Mouse (Mus musculus): ENCODE data around the gene Olfr655. TPM values are rescaled to one million over a fixed set of nuclear protein-coding genes. Genes with fewer than 3 reads are reported as not detected.
A peak's percentile ranks its signal among the peaks of the same experiment; 100 is the strongest.

The Olfr655 gene
- not detected in 2 replicates for polyA plus RNA-seq (2012; rRNA removed)

DNA sequence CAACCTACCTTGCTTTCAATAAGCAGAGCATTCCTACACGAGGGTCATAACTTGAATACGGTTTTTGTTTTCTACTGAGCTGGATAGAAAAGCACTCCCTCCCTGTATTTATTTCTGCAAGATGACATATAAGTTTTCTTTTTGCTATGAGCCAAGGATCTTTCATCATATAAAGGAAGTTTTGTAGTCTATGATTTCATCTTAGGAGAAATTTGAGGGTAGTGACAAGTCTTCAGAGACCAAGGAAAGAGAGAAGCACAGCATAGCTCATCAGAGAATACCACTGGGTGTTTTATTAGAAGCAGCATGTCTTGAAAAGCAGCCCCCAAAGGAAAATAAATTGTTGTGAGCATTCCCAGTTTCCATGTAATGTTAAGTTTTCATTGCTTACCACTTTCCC is at the start of gene Olfr655:
Gene Olfr655, minus strand, starts transcription at position 101 of the 400 bp plus-strand sequence.
- no peak within 1 kb of the TSS for H3K4me3 ChIP-seq (ENCODE audit: insufficient read depth, low read depth, low read length)
- WGBS: 84% methylated on average over 2 of the region's 2 CpGs
- no peaks in the 10 kb centered on the region for H3K36me3 ChIP-seq (ENCODE audit: control insufficient read depth, insufficient read depth, low read length)
- H3K27me3 ChIP-seq (replicated peaks; ENCODE audit: control insufficient read depth, insufficient read depth, low read length): no peaks in the 10 kb centered on the region
- H3K27ac ChIP-seq (ENCODE audit: insufficient read depth, low read depth, low read length): no peak within 1 kb of the TSS
- TF ChIP-seq CTCF (conservative IDR thresholded peaks at IDR 0.05; ENCODE audit: insufficient read depth, insufficient read length, low read depth, low read length) (no peak), POLR2A (IDR thresholded peaks at IDR 0.05; ENCODE audit: low read depth, low read length) (no peak)
- no peak for DNase-seq
- H3K4me1 ChIP-seq (ENCODE audit: control insufficient read depth, insufficient read depth, low read length): no peaks in the 10 kb centered on the region

DNA sequence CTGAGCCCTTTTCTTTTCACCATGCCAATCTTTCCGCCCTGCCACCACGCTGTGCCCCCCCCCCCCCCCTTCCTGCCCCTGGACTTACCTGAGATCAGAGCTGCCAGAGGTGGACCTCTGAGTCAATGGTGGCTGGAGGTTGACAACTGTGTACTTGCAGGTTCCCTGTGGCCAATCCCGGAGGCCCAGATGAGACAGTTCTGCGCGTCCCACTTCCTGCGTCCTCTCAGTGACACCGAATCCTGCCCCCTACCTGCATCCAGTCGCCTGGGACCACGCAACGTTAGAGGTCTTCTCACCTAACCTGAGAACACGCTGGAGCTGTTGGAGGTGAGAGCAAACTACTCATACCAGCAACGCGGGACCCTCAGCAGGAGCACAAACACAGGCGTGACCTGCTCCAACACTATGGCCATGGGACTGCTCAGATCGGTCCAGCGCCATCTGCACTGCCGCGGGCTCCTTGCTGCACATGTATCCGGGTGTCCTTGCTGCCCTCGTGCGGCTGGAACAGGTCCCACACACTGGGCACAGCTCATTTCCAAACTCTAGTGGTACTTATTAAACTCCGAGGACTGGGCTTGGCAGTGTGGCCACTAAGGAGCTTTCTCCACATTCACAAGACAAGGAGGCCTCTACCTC is 45.4 kb upstream of the Olfr655 start, which contains the start of gene Olfr658:
Gene Olfr658, minus strand, starts transcription at position 465 of the 642 bp plus-strand sequence.
- 28% methylated on average over 21 of the region's 22 CpGs for WGBS
- TF ChIP-seq POLR2A (IDR thresholded peaks at IDR 0.05; ENCODE audit: low read depth, low read length): no peak
- TF ChIP-seq CTCF (conservative IDR thresholded peaks at IDR 0.05; ENCODE audit: insufficient read depth, insufficient read length, low read depth, low read length): peak; percentile 51
- H3K4me3 ChIP-seq (ENCODE audit: insufficient read depth, low read depth, low read length): no peak within 1 kb of the TSS
- DNase-seq: peak; percentile 26
- H3K4me1 ChIP-seq (ENCODE audit: control insufficient read depth, insufficient read depth, low read length): no peaks in the 10 kb centered on the region
- no peaks in the 10 kb centered on the region for H3K27me3 ChIP-seq (replicated peaks; ENCODE audit: control insufficient read depth, insufficient read depth, low read length)
- H3K36me3 ChIP-seq (ENCODE audit: control insufficient read depth, insufficient read depth, low read length): no peaks in the 10 kb centered on the region
- no peak within 1 kb of the TSS for H3K27ac ChIP-seq (ENCODE audit: insufficient read depth, low read depth, low read length)

DNA sequence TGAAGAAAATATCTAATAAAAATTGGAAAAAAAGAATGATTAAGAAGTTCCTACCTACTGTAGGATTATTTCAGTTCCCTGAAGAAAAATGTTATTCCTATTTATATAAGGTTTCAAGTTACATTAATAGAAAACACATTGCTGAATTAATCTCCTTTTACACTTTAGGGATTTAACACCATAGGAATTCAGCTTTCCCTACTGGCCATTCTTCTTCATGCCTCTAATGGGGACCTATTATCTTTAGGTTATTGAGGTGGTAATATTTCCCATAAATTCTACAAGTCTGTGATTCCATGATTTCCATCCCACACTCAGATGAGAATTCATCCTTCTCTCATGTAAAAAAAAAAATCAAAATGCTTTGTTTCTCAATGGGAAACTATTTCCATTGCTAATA is 22.9 kb upstream of the Olfr655 start, which contains the start of gene Olfr657:
Gene Olfr657, plus strand, starts transcription at position 301 of the 400 bp plus-strand sequence.
- TF ChIP-seq POLR2A (IDR thresholded peaks at IDR 0.05; ENCODE audit: low read depth, low read length) (no peak), CTCF (conservative IDR thresholded peaks at IDR 0.05; ENCODE audit: insufficient read depth, insufficient read length, low read depth, low read length) (no peak)
- Histone ChIP-seq H3K4me3 (ENCODE audit: insufficient read depth, low read depth, low read length) (no peak within 1 kb of the TSS), H3K4me1 (ENCODE audit: control insufficient read depth, insufficient read depth, low read length) (no peaks in the 10 kb centered on the region), H3K36me3 (ENCODE audit: control insufficient read depth, insufficient read depth, low read length) (no peaks in the 10 kb centered on the region), H3K27me3 (replicated peaks; ENCODE audit: control insufficient read depth, insufficient read depth, low read length) (no peaks in the 10 kb centered on the region), H3K27ac (ENCODE audit: insufficient read depth, low read depth, low read length) (no peak within 1 kb of the TSS)
- no peak for DNase-seq

DNA sequence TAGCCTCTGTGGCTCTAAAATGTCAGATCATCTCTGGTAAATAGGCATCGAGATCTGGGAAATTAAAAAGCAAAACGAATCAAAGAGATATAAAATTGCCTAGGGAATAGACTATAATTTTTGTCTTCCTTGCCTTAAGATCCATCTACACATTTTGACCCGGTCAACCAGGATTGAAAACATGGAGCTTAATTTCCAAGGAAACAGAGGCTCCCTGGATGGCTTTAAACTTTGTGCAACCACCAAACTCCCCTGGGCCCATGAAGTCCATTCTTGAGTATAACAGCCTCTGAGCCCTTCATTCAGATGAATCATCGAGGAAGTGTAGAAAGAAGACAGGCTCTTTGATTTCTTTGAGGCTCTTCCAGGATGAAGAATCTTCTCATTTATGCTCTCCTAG is 12.1 kb upstream of the Olfr655 start, which contains the start of gene Olfr656:
Gene Olfr656, plus strand, starts transcription at position 301 of the 400 bp plus-strand sequence.
- 78% methylated on average over 4 of the region's 4 CpGs for WGBS
- Histone ChIP-seq H3K4me1 (ENCODE audit: control insufficient read depth, insufficient read depth, low read length) (no peaks in the 10 kb centered on the region), H3K27me3 (replicated peaks; ENCODE audit: control insufficient read depth, insufficient read depth, low read length) (no peaks in the 10 kb centered on the region), H3K27ac (ENCODE audit: insufficient read depth, low read depth, low read length) (no peak within 1 kb of the TSS), H3K4me3 (ENCODE audit: insufficient read depth, low read depth, low read length) (no peak within 1 kb of the TSS), H3K36me3 (ENCODE audit: control insufficient read depth, insufficient read depth, low read length) (no peaks in the 10 kb centered on the region)
- DNase-seq: no peak
- TF ChIP-seq POLR2A (IDR thresholded peaks at IDR 0.05; ENCODE audit: low read depth, low read length) (no peak), CTCF (conservative IDR thresholded peaks at IDR 0.05; ENCODE audit: insufficient read depth, insufficient read length, low read depth, low read length) (no peak)

DNA sequence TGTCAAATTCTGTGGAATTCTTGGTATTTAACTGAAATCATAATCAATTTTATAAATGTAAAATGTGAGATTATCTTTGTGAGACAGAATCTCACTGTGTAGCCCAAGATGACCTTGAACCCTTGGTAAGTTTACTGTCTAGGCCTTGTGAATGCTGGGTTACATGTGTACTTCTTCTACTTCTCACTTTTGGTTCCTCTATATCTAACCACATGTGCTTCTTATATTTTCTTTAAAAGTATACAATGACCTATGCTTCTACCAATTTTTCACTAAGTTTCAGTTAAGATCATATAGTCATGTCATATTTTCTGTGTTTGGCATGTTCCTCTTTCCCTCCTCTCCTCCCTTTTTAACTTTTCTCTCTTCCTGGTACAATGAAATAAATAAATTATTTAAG is 3.1 kb upstream of the Olfr655 start:
- no peak overlapping the region for H3K4me3 ChIP-seq (ENCODE audit: insufficient read depth, low read depth, low read length)
- no peaks in the 10 kb centered on the region for H3K27me3 ChIP-seq (replicated peaks; ENCODE audit: control insufficient read depth, insufficient read depth, low read length)
- TF ChIP-seq POLR2A (IDR thresholded peaks at IDR 0.05; ENCODE audit: low read depth, low read length): no peak
- no peak for TF ChIP-seq CTCF (conservative IDR thresholded peaks at IDR 0.05; ENCODE audit: insufficient read depth, insufficient read length, low read depth, low read length)
- no peak for DNase-seq
- H3K27ac ChIP-seq (ENCODE audit: insufficient read depth, low read depth, low read length): no peak overlapping the region
- no peaks in the 10 kb centered on the region for H3K4me1 ChIP-seq (ENCODE audit: control insufficient read depth, insufficient read depth, low read length)
- no peaks in the 10 kb centered on the region for H3K36me3 ChIP-seq (ENCODE audit: control insufficient read depth, insufficient read depth, low read length)

DNA sequence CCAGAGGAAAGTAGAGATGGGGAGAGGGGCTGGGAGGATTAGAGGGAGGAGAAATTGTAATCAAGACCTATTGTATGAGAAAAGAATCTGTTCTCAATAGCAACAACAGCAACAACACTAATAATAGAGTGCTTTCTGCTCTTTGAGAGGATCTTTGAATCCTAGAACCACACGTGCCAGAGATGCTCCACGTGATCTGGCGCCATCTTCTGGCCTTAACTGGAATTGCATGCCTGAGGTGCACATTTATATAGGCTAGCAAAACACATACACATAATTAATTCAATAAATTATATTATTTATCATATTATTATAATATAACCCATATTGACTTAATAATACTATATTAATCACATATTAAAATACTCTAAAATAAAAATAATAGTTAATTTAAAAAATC is 1.6 kb upstream of the Olfr655 start:
- 6% methylated on average over 3 of the region's 3 CpGs for WGBS
- H3K36me3 ChIP-seq (ENCODE audit: control insufficient read depth, insufficient read depth, low read length): no peaks in the 10 kb centered on the region
- H3K4me1 ChIP-seq (ENCODE audit: control insufficient read depth, insufficient read depth, low read length): no peaks in the 10 kb centered on the region
- H3K27ac ChIP-seq (ENCODE audit: insufficient read depth, low read depth, low read length): no peak overlapping the region
- peak; percentile 83 for TF ChIP-seq CTCF (conservative IDR thresholded peaks at IDR 0.05; ENCODE audit: insufficient read depth, insufficient read length, low read depth, low read length)
- TF ChIP-seq POLR2A (IDR thresholded peaks at IDR 0.05; ENCODE audit: low read depth, low read length): no peak
- H3K27me3 ChIP-seq (replicated peaks; ENCODE audit: control insufficient read depth, insufficient read depth, low read length): no peaks in the 10 kb centered on the region
- no peak overlapping the region for H3K4me3 ChIP-seq (ENCODE audit: insufficient read depth, low read depth, low read length)
- DNase-seq: peak; percentile 41

DNA sequence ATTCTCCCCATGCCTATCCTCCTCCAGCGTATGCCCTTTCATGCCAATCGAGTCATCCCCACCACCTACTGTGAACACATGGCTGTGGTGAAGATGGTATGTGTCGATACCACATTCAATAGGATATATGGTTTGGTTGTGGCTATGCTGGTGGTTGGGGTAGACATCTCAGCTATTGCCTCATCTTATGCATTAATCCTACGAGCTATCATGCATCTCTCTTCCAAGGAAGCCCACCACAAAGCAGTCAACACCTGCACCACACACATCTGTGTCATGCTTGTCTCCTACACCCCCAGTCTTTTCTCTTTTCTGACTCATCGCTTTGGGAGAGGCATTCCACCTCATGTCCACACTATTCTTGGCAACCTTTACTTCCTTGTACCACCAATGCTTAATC is 13.3 kb downstream of the Olfr655 start:
- Histone ChIP-seq H3K36me3 (ENCODE audit: control insufficient read depth, insufficient read depth, low read length) (no peaks in the 10 kb centered on the region), H3K27ac (ENCODE audit: insufficient read depth, low read depth, low read length) (no peak overlapping the region), H3K4me3 (ENCODE audit: insufficient read depth, low read depth, low read length) (no peak overlapping the region), H3K4me1 (ENCODE audit: control insufficient read depth, insufficient read depth, low read length) (no peaks in the 10 kb centered on the region), H3K27me3 (replicated peaks; ENCODE audit: control insufficient read depth, insufficient read depth, low read length) (no peaks in the 10 kb centered on the region)
- WGBS: 82% methylated on average over 5 of the region's 5 CpGs
- TF ChIP-seq CTCF (conservative IDR thresholded peaks at IDR 0.05; ENCODE audit: insufficient read depth, insufficient read length, low read depth, low read length) (no peak), POLR2A (IDR thresholded peaks at IDR 0.05; ENCODE audit: low read depth, low read length) (no peak)
- no peak for DNase-seq

All from kidney, adult 2 months (tissue).